Mouse (Mus musculus) E14TG2a.4 (cell line): Measurements from ENCODE around the gene Max.

Experiments used
- CTCF ChIP-seq: conservative IDR thresholded peaks from 2 replicates; pipeline ENCODE4 v1.5.1; 2014; ENCODE audit warnings: low read length
- NANOG ChIP-seq: IDR thresholded peaks from 2 replicates; pipeline ENCODE4 v1.6.1; 2014; ENCODE audit warnings: borderline replicate concordance, low read length, mixed read lengths

GRCm38 (mm10) chr12:77004893-77005292, 42.9 kb upstream of the Max start:
- TF ChIP-seq CTCF, result no peak
- no peak for TF ChIP-seq NANOG
